Mouse (Mus musculus): ENCODE data around the gene Pgam5.

The Pgam5 gene

DNA sequence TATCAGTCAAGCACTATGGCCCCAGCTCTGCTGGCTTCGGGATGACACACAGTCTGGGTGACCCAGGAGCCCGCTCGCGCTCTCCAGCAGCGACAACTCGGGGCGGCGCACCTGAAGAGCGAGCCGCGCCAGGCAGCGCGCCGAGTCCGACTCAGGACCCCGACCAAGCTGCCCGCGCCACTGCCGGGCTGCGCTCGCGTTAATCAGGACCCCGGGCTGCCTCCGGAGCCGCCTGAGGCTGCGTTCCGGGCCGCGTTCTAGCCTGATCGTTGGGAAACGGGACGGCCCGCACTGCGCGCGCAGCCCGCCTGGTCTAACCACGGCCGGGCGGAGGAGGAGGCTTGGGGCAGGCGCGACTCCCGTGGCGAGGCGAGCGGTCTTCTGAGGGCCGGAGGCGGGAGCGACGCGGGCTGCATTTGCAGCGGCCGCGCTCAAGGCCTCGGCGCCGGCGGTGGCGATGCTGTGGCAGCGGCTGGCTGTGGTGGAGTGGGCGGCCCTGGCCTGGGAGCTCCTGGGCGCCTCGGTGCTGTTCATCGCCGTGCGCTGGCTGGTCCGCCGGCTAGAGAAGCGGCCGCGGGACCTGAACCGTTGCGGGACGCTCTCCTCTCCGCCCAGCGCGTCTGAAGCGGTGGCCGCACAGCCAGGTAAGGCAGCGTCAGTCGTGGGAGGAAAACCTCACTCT lies 38.8 kb downstream of the Pgam5 start, which contains the start of gene Ankle2:
TSS of gene Ankle2 (plus strand) at position 225 of the 682 bp plus-strand sequence.
- CTCF ChIA-PET: interaction anchor here (0.6 kb wide), 1 partner anchor 63 kb away, joined by 9 read pairs; no protein-coding TSS in a partner anchor

GRCm38 (mm10) chr5:110230401-110230779 lies 39.3 kb downstream of the Pgam5 start:
- CTCF ChIA-PET: no interaction called here

GRCm38 (mm10) chr5:110227336-110227883 lies 42.3 kb downstream of the Pgam5 start:
- CTCF ChIA-PET: no interaction called here

- CTCF ChIA-PET: no interaction called here
These were observed 44.7 kb downstream of the Pgam5 start for GRCm38 (mm10) chr5:110225056-110225455.

GRCm38 (mm10) chr5:110222757-110223156 lies 47.0 kb downstream of the Pgam5 start:
- CTCF ChIA-PET: no interaction called here

- CTCF ChIA-PET: no interaction called here
These were observed 49.4 kb downstream of the Pgam5 start for GRCm38 (mm10) chr5:110220331-110220730.

DNA sequence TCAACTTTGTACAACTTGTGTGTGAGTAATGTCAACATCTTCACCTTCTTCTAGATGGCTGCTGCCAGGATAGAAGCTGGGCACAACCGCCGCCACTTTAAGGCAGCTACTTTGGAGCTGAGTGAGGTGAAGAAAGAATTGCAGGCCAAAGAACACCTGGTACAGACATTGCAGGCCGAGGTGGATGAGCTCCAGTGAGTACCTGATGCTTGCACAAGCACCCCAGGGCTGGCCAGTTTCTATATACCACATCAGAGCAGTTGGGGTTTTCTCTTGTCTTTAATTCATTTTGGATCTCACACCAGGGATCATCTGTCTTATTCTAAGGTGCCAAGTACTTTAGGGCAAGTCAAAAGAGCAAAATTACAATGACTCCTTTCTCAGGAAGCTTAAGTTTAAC lies 52.9 kb downstream of the Pgam5 start:
- CTCF ChIA-PET: no interaction called here

DNA sequence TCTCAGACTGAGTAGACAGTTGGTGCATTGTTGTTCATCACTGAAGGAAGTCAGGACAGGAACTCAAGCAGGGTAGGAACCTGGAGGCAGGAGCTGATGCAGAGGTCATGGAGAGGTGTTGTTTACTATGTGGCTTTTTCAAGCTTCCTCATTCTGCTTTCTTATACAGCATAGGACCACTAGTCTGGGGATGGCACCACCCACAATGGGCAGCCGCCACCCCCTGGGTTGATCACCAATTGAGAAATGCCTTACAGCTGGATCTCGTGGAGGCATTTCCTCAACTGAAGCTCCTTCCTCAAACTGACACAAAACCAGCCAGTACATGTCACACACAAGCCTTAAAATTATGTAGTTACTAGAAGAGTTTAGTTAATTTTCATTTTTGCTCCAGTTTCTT lies 58.4 kb downstream of the Pgam5 start:
- CTCF ChIA-PET: no interaction called here

All from spleen, embryonic (tissue).